Mouse (Mus musculus) Muller cell, postnatal 12 days (primary cell): ENCODE measurements at regions not wholly inside any gene's neighbourhood (a gene's known extent, or its start where the extent isn't known, plus 50 kb on each side); places are given as distances from the start of the nearest gene placed in this dataset.
A peak's percentile ranks its signal among the peaks of the same experiment; 100 is the strongest.

Experiments used
- DNase-seq: peaks from one replicate; pipeline ENCODE4 v3.0.0-alpha.2; 2015; ENCODE audit errors: inconsistent ontology term

GRCm38 (mm10) chr15:70276838-70277237, 3557.5 kb upstream of the Gm6569 start:
- DNase-seq = no peak

DNA sequence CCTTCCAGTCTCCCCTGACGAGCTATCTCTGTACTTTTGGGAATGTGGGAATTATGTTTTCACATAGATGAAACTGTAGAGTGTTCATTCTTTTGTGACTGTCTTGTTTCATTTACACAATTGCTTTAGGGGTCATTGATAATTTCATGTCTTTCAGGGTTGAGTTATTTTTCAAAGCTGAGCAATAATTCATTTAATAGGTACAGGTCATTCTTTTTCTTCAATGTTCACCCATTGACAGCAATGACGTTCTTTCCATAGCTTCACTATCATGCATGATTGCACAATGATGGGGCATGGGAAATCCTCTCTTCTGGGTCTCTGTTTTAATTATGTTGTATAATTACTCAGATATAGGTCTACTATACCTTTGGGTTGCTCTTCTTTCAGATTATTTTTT, 3512.6 kb upstream of the Gm6569 start:
- peak; percentile 82 for DNase-seq

DNA sequence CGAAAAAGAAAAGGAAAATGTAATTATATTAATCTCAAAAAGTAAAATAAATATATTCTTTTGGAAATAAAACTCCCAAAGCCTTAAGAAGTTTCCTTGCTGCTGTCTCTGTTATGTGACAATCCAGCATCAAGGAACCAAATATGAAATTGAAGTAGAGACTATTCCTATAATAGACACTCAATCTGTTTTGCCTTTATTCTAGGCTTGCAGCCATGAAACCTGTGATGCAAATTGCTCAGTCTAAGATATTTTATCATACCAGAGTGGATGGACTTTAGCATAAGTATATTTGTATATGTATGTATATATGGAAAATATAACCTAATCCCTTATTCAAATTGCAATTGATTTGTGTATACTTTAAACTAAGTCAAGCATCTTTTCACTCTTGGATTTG, 3495.1 kb upstream of the Gm6569 start:
- no peak for DNase-seq

DNA sequence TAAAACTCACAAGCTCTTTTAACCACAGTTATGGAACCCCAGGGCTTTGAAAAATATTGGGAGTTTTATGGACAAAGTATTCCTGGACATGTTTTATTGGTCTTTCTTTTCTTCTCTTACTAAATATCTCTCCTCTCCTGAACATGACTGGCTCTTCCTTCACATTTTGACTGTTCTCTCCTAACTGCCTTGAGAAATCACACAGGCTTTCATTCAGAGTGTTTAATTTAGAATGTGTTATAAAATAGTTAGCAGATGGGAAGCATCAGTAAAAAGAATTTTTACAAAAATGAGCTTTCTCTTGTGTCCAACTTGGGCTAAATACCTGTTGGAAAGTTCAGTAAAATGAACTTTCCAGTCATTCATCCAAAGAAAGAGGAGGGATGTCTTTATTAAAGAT, 3493.0 kb upstream of the Gm6569 start:
- DNase-seq = no peak

DNA sequence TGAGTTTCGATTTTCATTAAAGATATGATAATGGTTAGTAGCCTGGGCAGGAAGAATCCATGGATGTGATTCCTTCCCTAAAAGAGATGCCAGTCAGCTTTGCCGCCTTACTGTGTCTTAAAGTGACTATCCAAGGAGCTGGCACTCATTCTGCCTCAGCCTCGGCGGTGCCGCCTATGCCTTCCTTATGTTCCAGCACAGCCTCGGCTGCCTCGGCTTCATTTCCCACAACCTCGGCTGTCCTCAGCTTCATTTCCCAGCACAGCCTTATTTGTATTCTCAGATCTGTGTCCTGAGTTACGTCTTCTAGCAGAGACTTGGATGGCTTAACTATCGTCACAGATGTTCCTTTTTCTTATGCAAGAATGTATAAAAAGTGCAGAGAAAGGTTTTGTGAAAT, 3476.4 kb upstream of the Gm6569 start:
- no peak for DNase-seq

- no peak for DNase-seq
Measured at GRCm38 (mm10) chr15:70384631-70385030, 3449.7 kb upstream of the Gm6569 start.

- no peak for DNase-seq
Measured at GRCm38 (mm10) chr15:70416311-70416710, 3418.1 kb upstream of the Gm6569 start.

DNA sequence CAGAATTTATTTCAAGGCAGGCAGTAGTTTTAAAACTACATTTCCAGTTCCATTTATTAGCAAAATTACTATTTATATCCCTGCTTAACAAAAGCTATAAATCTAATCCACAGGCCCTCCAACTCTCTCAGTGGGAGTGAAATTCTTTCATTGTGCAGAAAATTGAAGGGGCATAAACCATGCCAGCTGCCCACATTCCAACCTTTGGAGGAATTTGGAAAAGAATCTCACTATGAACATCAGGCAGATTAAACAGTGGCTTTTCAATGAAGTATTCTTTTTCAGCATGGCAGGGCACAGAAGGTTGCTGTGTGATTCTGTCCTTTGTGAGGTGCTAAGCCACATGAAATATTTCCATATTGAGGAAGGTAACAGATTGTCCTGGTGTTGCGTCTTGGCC, 3408.8 kb upstream of the Gm6569 start:
- DNase-seq = peak; percentile 95
